Mouse (Mus musculus): ENCODE results near the gene Ptpa. TPM values are rescaled to one million over a fixed set of nuclear protein-coding genes. Genes with fewer than 3 reads are reported as not detected.

The Ptpa gene
- total and polyA plus RNA-seq, 3 experiments: 111 to 194 (median 122) TPM

GRCm38 (mm10) chr2:30466787-30467186 is 50.9 kb downstream of the Ptpa start:
- Histone ChIP-seq H3K79me2 (replicated peaks; ENCODE audit: control insufficient read depth, extremely low read depth, insufficient read depth, poor library complexity, severe bottlenecking) (no peaks in the 10 kb centered on the region), H3K27ac (ENCODE audit: insufficient read depth, low read depth) (no peak overlapping the region), H3K9me3 (replicated peaks; ENCODE audit: low read length) (peaks cover 14% of the 10 kb centered on the region), H3K27me3 (replicated peaks) (peaks cover 41% of the 10 kb centered on the region), H3K4me2 (ENCODE audit: insufficient read depth, low read depth, poor library complexity, severe bottlenecking) (no peak overlapping the region), H3K4me1 (ENCODE audit: control insufficient read depth in 1 of 2, insufficient read depth in 2 of 2) (peaks cover 15 to 37% of the 10 kb centered on the region in 2 experiments), H3K36me3 (replicated peaks in 1 of 2; ENCODE audit: control insufficient read depth in 1 of 2, insufficient read depth in 1 of 2, low read length in 1 of 2) (no peaks in the 10 kb centered on the region), H3K4me3 (replicated peaks in 1 of 3; ENCODE audit: low read depth in 2 of 3, low read length in 2 of 3, poor library complexity in 1 of 3) (no peak overlapping the region), H3K9ac (ENCODE audit: insufficient read depth, low read depth) (no peak overlapping the region)
- dilution Hi-C loops (cut with MboI; ENCODE audit: extremely low pct_ligation_motif_present, extremely low pct_unique_long_range_greater_than_20kb, low sequenced_read_pairs) (no loop called here), in situ Hi-C loops (cut with MboI; ENCODE audit: low pct_ligation_motif_present, low pct_unique_long_range_greater_than_20kb, low sequenced_read_pairs) (loop anchor here (10.0 kb wide), 1 partner anchor 248 kb away; no protein-coding TSS in a partner anchor)
- TF ChIP-seq MYC (IDR thresholded peaks at IDR 0.05; ENCODE audit: low read depth, low read length) (no peak), POLR2A (IDR thresholded peaks at IDR 0.05; ENCODE audit: low read depth, low read length) (no peak), GABPA (IDR thresholded peaks at IDR 0.05; ENCODE audit: insufficient replicate concordance, low read depth, low read length) (no peak), UBTF (IDR thresholded peaks at IDR 0.05; ENCODE audit: low read depth, low read length) (no peak), JUN (IDR thresholded peaks at IDR 0.05; ENCODE audit: insufficient read depth, low read depth, low read length) (no peak), NELFE (IDR thresholded peaks at IDR 0.05; ENCODE audit: low read depth, low read length) (no peak), IRF4 (IDR thresholded peaks at IDR 0.05; ENCODE audit: low read depth, low read length) (no peak), SMC3 (IDR thresholded peaks at IDR 0.05; ENCODE audit: low read depth, low read length) (no peak), MEF2A (IDR thresholded peaks at IDR 0.05; ENCODE audit: borderline replicate concordance, low read depth, low read length) (no peak), RAD21 (IDR thresholded peaks at IDR 0.05; ENCODE audit: low read depth, low read length) (no peak), JUND (conservative IDR thresholded peaks at IDR 0.05; ENCODE audit: low read depth, low read length) (no peak)
- DNase-seq (ENCODE audit: extremely low read depth): no peak

- in situ Hi-C loops (cut with MboI; ENCODE audit: low pct_ligation_motif_present, low pct_unique_long_range_greater_than_20kb, low sequenced_read_pairs): loop anchor here (10.0 kb wide), 1 partner anchor 246 kb away; no protein-coding TSS in a partner anchor
These were observed 53.2 kb downstream of the Ptpa start for GRCm38 (mm10) chr2:30469009-30469408.

More at GRCm38 (mm10) chr2:30469009-30469408, 53.2 kb downstream of the Ptpa start:
- Histone ChIP-seq H3K9ac (ENCODE audit: insufficient read depth, low read depth) (no peak overlapping the region), H3K4me3 (replicated peaks in 1 of 3; ENCODE audit: low read depth in 2 of 3, low read length in 2 of 3, poor library complexity in 1 of 3) (no peak overlapping the region), H3K27me3 (replicated peaks) (peaks cover 54% of the 10 kb centered on the region), H3K4me1 (ENCODE audit: control insufficient read depth in 1 of 2, insufficient read depth in 2 of 2) (peaks cover 6 to 34% of the 10 kb centered on the region in 2 experiments), H3K79me2 (replicated peaks; ENCODE audit: control insufficient read depth, extremely low read depth, insufficient read depth, poor library complexity, severe bottlenecking) (no peaks in the 10 kb centered on the region), H3K9me3 (replicated peaks; ENCODE audit: low read length) (peaks cover 14% of the 10 kb centered on the region), H3K4me2 (ENCODE audit: insufficient read depth, low read depth, poor library complexity, severe bottlenecking) (no peak overlapping the region), H3K27ac (ENCODE audit: insufficient read depth, low read depth) (no peak overlapping the region), H3K36me3 (replicated peaks in 1 of 2; ENCODE audit: control insufficient read depth in 1 of 2, insufficient read depth in 1 of 2, low read length in 1 of 2) (no peaks in the 10 kb centered on the region)
- no peak for TF ChIP-seq JUN (IDR thresholded peaks at IDR 0.05; ENCODE audit: insufficient read depth, low read depth, low read length)
- TF ChIP-seq TBP (conservative IDR thresholded peaks at IDR 0.05; ENCODE audit: low read depth, low read length): no peak
- TF ChIP-seq HCFC1 (IDR thresholded peaks at IDR 0.05; ENCODE audit: low read depth, low read length): no peak
- TF ChIP-seq IRF4 (IDR thresholded peaks at IDR 0.05; ENCODE audit: low read depth, low read length): no peak
- TF ChIP-seq CTCF (conservative IDR thresholded peaks at IDR 0.05 in 1 of 2, IDR thresholded peaks at IDR 0.05 in 1 of 2; ENCODE audit: low read depth in 2 of 2, low read length in 2 of 2): no peak
- no peak for TF ChIP-seq ZMIZ1 (IDR thresholded peaks at IDR 0.05; ENCODE audit: low read depth, low read length)
- no peak for TF ChIP-seq BHLHE40 (IDR thresholded peaks at IDR 0.05; ENCODE audit: low read depth, low read length)
- no peak for TF ChIP-seq ELF1 (IDR thresholded peaks at IDR 0.05; ENCODE audit: low read depth, low read length)
- TF ChIP-seq UBTF (IDR thresholded peaks at IDR 0.05; ENCODE audit: low read depth, low read length): no peak
- DNase-seq (ENCODE audit: extremely low read depth): no peak
- dilution Hi-C loops (cut with MboI; ENCODE audit: extremely low pct_ligation_motif_present, extremely low pct_unique_long_range_greater_than_20kb, low sequenced_read_pairs): no loop called here

All from CH12.LX (cell line).